Mouse (Mus musculus): ENCODE measurements around the gene Tecr. TPM values are rescaled to one million over a fixed set of nuclear protein-coding genes. Genes with fewer than 3 reads are reported as not detected.
"Not testable (repeated sequence)": the region's sequence is repeated elsewhere in the genome, so short reads cannot be mapped to it uniquely, and the experiment has no call there.

Gene Tecr
- polyA plus RNA-seq, 1 experiment from 2014 or later = 570 TPM

DNA sequence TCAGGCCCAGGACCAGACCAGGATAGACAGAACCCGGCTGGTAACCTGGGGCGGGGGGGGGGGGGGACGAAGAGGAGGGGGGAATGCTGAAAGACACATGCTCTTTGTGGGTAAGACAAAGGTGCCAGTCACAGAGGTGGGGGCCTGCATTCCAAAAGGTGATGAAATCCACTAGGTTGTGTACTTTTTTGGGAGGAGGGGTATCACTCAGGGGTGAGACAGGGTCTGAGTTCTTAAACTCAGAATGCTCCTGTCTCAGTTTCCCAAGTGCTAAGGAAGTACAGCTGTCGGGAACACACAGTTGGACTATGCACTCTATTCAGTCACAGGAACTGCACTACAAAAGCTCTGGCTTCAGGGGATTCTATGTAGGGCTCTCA is 31.3 kb downstream of the Tecr start:
- TF ChIP-seq CTCF (IDR thresholded peaks at IDR 0.05; ENCODE audit: low read depth) = no peak
- Histone ChIP-seq H3K27ac (ENCODE audit: low read depth) (peak overlapping the region; percentile 95), H3K4me1 (ENCODE audit: insufficient read depth) (peaks cover 15% of the 10 kb centered on the region), H3K27me3 (ENCODE audit: insufficient read depth, low read length) (no peaks in the 10 kb centered on the region), H3K4me2 (peak overlapping the region; percentile 40), H3K4me3 (ENCODE audit: low read depth, low read length) (no peak overlapping the region), H3K36me3 (ENCODE audit: insufficient read depth) (peaks cover 33% of the 10 kb centered on the region), H3K9ac (no peak overlapping the region), H3K9me3 (ENCODE audit: low read depth, low read length) (no peaks in the 10 kb centered on the region)
- ATAC-seq (ENCODE audit: insufficient read depth) (peak; percentile 39), DNase-seq (peak; percentile 60)
- WGBS = 61% methylated on average over 2 of the region's 4 CpGs

DNA sequence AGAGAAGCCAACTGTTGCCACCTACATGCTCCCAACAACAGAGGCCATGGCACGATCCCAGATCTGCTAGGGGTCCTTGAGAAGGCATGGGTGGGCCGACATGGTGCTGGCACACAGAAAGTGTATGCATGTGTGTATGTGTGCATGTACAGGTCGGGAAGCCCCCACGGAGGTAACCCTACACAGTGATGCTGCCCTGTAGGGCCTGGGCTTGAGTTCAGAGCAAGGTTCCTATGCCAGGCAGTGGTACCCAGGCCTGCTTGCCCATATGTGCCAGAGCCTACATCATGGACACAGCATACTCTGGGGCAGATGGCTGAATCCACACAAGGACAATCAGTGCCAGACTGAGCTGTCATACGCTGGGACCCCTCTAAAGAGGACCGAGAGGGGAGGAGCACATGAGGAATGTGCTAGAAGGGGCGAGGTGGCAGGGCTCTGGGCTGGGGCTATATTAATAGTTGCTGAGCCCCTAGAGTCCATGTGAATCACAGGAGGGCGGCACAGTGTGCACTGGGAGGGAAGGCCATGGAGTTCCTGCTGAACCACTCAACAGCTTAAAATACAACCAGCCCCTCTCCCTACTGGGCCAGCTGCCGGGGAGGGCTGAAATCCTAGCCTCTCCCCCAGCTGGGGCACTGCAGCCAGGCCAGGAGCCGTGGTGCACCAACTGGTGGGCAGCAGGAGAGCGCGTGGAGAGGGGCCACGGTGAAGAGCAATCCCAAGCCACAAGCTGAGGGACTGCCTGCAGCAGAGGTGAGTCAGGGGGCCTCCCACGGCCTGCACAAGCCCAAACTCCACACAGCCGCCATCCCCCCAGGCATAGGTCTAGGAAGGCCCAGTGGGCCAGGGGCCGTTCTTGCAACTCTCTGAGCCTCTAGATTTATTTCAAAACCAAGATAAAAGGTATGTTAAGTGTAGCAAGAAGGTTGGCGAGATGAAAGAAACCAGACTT is 31.9 kb downstream of the Tecr start:
- 56% methylated on average over 17 of the region's 17 CpGs for WGBS
- Histone ChIP-seq H3K9ac (peak overlapping the region; percentile 32; the same call in 1 of the 2 replicates), H3K27me3 (ENCODE audit: insufficient read depth, low read length) (no peaks in the 10 kb centered on the region), H3K9me3 (ENCODE audit: low read depth, low read length) (no peaks in the 10 kb centered on the region), H3K4me3 (ENCODE audit: low read depth, low read length) (0 out of 2 replicates have a peak overlapping the region, but pooled peaks have one; percentile 4), H3K4me2 (peak overlapping the region; percentile 40), H3K27ac (ENCODE audit: low read depth) (peak overlapping the region; percentile 95), H3K4me1 (ENCODE audit: insufficient read depth) (peaks cover 15% of the 10 kb centered on the region), H3K36me3 (ENCODE audit: insufficient read depth) (peaks cover 40% of the 10 kb centered on the region)
- DNase-seq (peak; percentile 22), ATAC-seq (ENCODE audit: insufficient read depth) (peak; percentile 35)
- TF ChIP-seq CTCF (IDR thresholded peaks at IDR 0.05; ENCODE audit: low read depth) = no peak

DNA sequence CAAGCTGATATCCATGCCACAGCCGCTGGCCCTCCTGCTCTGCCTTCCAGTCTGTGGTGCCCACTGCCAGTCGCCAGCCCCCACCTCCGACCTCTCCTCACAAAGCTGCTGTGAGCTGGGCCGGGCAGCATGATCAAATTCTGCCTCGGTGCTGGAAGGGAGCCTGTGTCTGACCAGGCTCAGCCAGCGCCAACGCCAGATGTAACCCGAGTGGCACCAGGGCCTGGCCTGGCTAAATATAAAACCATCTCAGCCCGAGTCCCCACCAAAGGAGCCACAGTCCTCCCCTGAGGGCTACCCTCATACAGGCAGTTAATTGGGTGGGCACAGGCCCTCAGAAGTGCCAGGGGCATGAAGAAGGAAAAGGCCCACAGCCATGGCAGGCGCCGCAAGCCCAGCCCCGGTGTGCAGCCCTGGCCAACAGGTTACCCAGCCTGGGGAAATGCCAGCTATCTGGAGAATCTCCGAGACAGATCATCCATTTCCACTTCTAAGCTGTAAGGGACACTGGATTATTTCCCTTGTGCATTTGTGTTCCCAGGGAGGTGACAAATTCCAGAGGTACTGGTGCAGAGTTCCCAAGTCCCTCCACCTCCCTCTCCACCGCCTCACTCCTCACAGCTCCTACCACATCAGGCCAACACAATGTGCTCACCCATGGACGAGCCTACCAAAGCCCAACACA is 33.0 kb downstream of the Tecr start:
- Histone ChIP-seq H3K9ac (no peak overlapping the region), H3K4me3 (ENCODE audit: low read depth, low read length) (no peak overlapping the region), H3K4me1 (ENCODE audit: insufficient read depth) (peaks cover 15% of the 10 kb centered on the region), H3K36me3 (ENCODE audit: insufficient read depth) (peaks cover 50% of the 10 kb centered on the region), H3K27ac (ENCODE audit: low read depth) (peak overlapping the region; percentile 95), H3K4me2 (no peak overlapping the region), H3K27me3 (ENCODE audit: insufficient read depth, low read length) (no peaks in the 10 kb centered on the region), H3K9me3 (ENCODE audit: low read depth, low read length) (no peaks in the 10 kb centered on the region)
- ATAC-seq (ENCODE audit: insufficient read depth) = no peak
- TF ChIP-seq CTCF (IDR thresholded peaks at IDR 0.05; ENCODE audit: low read depth) = no peak
- DNase-seq = no peak
- WGBS = 73% methylated on average over 15 of the region's 15 CpGs

DNA sequence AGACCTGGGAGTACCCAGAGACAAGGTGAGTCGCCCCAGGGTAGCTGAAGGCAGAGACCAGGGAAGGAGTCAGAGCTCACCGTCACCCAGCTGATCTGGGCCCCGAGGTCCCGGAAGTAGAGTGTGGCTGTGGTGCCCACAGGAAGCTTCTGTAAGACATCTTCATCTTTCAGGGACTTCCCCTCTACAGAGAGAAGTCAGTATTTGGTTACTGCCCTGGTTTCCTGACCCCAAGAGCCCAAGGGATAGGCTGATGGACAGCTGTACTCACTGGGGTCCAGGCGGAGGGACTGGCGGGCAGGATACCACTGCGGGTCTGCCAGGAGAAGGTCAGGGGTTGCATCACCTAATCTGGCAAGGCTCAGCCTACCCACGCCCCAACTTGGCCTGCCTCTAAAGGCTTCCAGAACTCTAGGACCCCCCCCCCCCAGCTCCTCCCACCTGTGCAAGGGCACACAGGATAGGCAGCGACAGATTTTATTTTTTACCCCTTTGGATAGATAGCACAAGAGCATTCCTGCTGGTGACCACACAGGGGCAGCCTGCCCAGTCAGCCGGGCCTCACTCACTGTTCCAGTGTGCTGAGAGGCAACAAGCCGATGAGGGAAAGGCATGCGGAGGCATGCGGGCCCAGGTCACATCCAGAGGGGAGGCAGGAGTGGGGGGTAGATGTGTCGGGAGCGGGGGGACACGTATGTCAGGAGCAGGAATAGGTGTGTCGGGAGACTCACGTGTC is 34.5 kb downstream of the Tecr start:
- H3K4me3 ChIP-seq (ENCODE audit: low read depth, low read length) = no peak overlapping the region
- H3K9ac ChIP-seq = no peak overlapping the region
- no peak overlapping the region for H3K4me2 ChIP-seq
- no peaks in the 10 kb centered on the region for H3K27me3 ChIP-seq (ENCODE audit: insufficient read depth, low read length)
- H3K36me3 ChIP-seq (ENCODE audit: insufficient read depth) = peaks cover 51% of the 10 kb centered on the region
- whole genome bisulfite sequencing = 82% methylated on average over 18 of the region's 18 CpGs
- peaks cover 15% of the 10 kb centered on the region for H3K4me1 ChIP-seq (ENCODE audit: insufficient read depth)
- DNase-seq (no peak), ATAC-seq (ENCODE audit: insufficient read depth) (no peak)
- TF ChIP-seq CTCF (IDR thresholded peaks at IDR 0.05; ENCODE audit: low read depth) = peak; percentile 21; the same call in 1 of the 2 replicates
- no peak overlapping the region for H3K27ac ChIP-seq (ENCODE audit: low read depth)
- H3K9me3 ChIP-seq (ENCODE audit: low read depth, low read length) = no peaks in the 10 kb centered on the region

DNA sequence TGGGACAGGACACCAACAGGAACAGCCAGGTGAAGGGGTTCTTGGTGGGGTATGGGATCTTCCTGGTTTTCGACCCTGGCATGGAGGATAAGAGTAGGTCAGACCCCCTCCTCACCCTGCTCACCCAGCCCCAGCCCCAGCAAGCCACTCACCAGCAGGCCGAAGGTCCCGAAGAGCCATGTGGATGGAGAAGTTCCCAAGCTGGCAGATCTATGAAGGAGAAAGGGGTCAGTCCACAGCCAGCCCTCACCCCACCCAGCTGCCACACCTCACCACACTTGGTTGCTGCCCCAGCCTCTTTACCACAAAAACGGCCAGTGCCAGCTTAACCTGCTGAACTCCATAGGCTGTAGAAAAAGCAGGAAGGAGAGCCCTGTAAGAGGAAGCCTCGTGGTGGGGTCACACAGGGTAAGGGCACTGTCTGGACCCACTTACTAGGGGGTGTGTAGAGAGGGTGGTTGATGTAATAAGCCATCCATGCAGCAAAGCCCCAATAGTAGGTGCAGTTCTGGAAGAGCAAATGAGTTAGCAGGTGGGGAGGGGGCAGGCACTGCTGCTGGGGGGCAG is 35.4 kb downstream of the Tecr start:
- ATAC-seq (ENCODE audit: insufficient read depth) (no peak), DNase-seq (no peak)
- Histone ChIP-seq H3K4me1 (ENCODE audit: insufficient read depth) (peaks cover 12% of the 10 kb centered on the region), H3K27ac (ENCODE audit: low read depth) (no peak overlapping the region), H3K27me3 (ENCODE audit: insufficient read depth, low read length) (no peaks in the 10 kb centered on the region), H3K4me2 (no peak overlapping the region), H3K36me3 (ENCODE audit: insufficient read depth) (peaks cover 51% of the 10 kb centered on the region), H3K9ac (no peak overlapping the region), H3K9me3 (ENCODE audit: low read depth, low read length) (no peaks in the 10 kb centered on the region), H3K4me3 (ENCODE audit: low read depth, low read length) (no peak overlapping the region)
- 78% methylated on average over 5 of the region's 5 CpGs for WGBS
- no peak for TF ChIP-seq CTCF (IDR thresholded peaks at IDR 0.05; ENCODE audit: low read depth)

DNA sequence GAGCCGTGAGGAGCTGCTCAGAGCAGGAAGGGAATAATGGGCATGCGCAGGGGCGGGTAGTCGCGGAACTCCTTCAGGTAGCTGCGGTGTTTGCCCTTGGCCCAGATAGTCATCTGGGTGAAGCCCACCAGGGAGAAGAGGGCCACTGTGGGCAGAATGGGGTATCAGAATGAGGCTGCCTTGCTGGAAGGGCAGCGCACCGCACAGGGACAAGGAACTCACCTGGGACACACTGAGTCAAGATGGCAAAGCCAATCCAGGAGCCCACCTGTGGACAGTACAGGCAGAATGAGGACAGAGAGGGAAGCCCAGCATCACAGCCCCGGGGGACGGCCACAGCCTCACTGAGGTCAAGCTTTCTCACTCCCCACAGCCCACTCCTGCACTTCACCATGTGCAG is 36.0 kb downstream of the Tecr start:
- Histone ChIP-seq H3K4me3 (ENCODE audit: low read depth, low read length) (no peak overlapping the region), H3K36me3 (ENCODE audit: insufficient read depth) (peaks cover 51% of the 10 kb centered on the region), H3K4me1 (ENCODE audit: insufficient read depth) (peaks cover 7% of the 10 kb centered on the region)

DNA sequence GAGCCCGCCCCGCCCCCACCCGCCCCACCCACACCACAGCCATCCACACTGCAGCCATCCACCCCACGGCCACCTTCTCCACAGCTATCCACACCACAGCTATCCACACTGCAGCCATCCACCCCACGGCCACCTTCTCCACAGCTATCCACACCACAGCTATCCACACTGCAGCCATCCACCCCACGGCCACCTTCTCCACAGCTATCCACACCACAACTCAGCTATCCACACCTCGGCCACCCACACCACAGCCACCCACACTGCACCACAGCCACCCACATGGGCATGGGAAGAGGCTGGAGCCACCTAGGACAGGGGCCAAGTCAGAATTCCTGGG is 36.8 kb downstream of the Tecr start:
- not testable (repeated sequence) for H3K4me2 ChIP-seq; H3K27me3 ChIP-seq (ENCODE audit: insufficient read depth, low read length); H3K4me1 ChIP-seq (ENCODE audit: insufficient read depth); ATAC-seq (ENCODE audit: insufficient read depth); DNase-seq; H3K9ac ChIP-seq; H3K9me3 ChIP-seq (ENCODE audit: low read depth, low read length); H3K4me3 ChIP-seq (ENCODE audit: low read depth, low read length); H3K27ac ChIP-seq (ENCODE audit: low read depth)
- H3K36me3 ChIP-seq (ENCODE audit: insufficient read depth) = peaks cover 51% of the 10 kb centered on the region
- WGBS = 93% methylated on average over 5 of the region's 7 CpGs

More for the DNA sequence above, 36.0 kb downstream of the Tecr start:
- no peaks in the 10 kb centered on the region for H3K9me3 ChIP-seq (ENCODE audit: low read depth, low read length)
- ATAC-seq (ENCODE audit: insufficient read depth) (no peak), DNase-seq (no peak)
- H3K9ac ChIP-seq = no peak overlapping the region
- no peak for TF ChIP-seq CTCF (IDR thresholded peaks at IDR 0.05; ENCODE audit: low read depth)
- 88% methylated on average over 10 of the region's 10 CpGs for WGBS
- no peaks in the 10 kb centered on the region for H3K27me3 ChIP-seq (ENCODE audit: insufficient read depth, low read length)
- no peak overlapping the region for H3K4me2 ChIP-seq
- H3K27ac ChIP-seq (ENCODE audit: low read depth) = no peak overlapping the region

All from lung, embryonic 14.5 days (tissue).